Mouse (Mus musculus): ENCODE measurements around the gene Gjc1. TPM values are rescaled to one million over a fixed set of nuclear protein-coding genes. Genes with fewer than 3 reads are reported as not detected.

Gjc1 gene
- 10 to 100 TPM; 39.6 to 40.2 TPM for total RNA-seq (2021)
- long read RNA-seq, experiment 1, transcript Gjc1-201 (3 exons, 1,903 nt), result major isoform, 17 of 29 reads
- long read RNA-seq, experiment 1, partial matches to known transcripts, result 0 of 29 reads
- long read RNA-seq, experiment 1, other reads (novel, unspliced or antisense), result 10 of 29 reads
- long read RNA-seq, experiment 2, transcript Gjc1-201 (3 exons, 1,903 nt), result major isoform, 36 of 57 reads
- long read RNA-seq, experiment 2, partial matches to known transcripts, result 0 of 57 reads
- long read RNA-seq, experiment 2, other reads (novel, unspliced or antisense), result 18 of 57 reads

- DNase-seq (ENCODE audit: low spot score in 2 of 2), result peak; percentile 41 to 48
Measured at GRCm38 (mm10) chr11:102819021-102819782, at the start of gene Gjc1. Gene Gjc1 (minus strand): TSS chr11:102819700.

GRCm38 (mm10) chr11:102864272-102864671, 44.8 kb upstream of the Gjc1 start:
- no peak for DNase-seq (ENCODE audit: low spot score in 2 of 2)

DNA sequence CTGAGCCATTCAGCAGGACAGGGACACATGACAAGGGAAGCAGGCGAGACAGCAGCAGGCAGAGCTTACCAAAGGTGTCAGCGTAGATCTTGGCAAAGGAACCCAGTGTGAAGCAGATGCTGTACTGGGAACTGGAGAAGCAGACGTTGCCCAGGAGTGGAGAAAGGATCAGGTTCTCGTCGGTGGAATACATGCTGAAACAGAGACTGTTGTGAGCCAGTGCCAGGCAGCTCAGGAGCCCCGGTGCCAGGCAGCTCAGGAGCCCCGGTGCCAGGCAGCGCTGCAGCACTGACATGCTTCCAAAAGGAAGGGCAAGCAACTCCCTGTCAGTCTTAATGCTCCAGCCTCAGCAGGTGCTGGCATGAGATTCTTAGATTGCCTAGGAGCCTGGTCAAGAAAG, 40.4 kb upstream of the Gjc1 start:
- no peak for DNase-seq (ENCODE audit: low spot score in 2 of 2)

DNA sequence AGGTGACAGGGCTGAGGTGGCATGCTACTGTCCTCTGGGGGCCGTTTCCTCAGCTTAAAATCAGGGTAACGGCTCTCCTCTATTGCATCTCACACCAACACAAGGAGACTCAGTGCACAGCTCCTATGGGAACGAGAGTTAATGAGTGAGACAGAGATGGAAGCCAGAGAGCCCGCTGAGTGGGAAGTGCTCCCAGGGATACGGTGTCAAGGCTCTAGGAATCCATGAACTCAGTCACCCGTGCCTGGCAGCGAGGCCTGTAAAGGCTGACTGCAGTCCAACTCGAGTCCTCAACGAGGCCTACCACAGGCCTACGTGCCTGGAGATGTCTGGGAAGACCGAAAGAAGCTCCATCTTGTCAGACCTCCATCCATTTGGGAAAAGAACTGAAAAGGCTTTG, 39.5 kb upstream of the Gjc1 start:
- DNase-seq (ENCODE audit: low spot score in 2 of 2), result no peak

DNA sequence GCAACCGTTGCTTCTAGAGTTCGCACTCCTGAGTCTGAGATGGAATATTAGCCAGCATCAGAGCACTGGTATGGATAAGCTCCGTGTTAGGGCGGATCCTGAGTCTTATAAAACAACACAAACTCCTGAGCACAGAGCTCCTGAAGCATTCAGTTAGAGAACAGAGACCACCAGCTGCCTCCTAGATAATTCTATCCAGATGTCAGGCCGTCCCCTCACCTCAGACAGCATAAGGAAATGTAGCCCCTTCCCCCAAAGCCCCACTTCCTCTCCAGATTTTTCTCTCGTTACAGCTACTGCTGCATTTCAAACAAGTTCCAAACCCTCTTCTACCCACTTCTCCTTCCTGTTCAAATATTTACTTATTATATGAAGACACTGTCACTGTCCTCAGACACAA, 36.4 kb upstream of the Gjc1 start:
- no peak for DNase-seq (ENCODE audit: low spot score in 2 of 2)

- no peak for DNase-seq (ENCODE audit: low spot score in 2 of 2)
Measured at GRCm38 (mm10) chr11:102853760-102854159, 34.3 kb upstream of the Gjc1 start.

- peak; percentile 30 to 67 for DNase-seq (ENCODE audit: low spot score in 2 of 2)
Measured at GRCm38 (mm10) chr11:102851883-102852282, 32.4 kb upstream of the Gjc1 start.

DNA sequence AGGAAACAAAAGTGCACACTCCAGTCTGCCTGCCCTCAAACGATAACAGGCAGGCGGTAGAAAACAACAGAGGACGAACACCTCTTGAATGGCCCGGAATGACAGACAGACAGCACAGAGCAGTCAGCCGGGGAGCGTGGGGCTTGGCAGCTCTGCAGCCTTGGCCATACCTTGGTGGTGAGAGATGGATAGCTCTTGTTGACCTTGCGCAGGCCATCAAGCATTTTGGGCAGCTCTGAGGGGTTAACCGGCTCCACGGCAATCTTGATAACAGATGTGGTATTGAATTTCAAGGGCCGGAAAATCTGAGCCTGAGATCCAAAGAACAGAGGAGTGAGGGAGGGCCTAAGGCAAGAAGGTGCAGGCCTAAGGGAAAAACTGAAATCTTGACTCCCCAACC, 26.4 kb upstream of the Gjc1 start:
- no peak for DNase-seq (ENCODE audit: low spot score in 2 of 2)

- no peak for DNase-seq (ENCODE audit: low spot score in 2 of 2)
Measured at GRCm38 (mm10) chr11:102838616-102839150, 19.2 kb upstream of the Gjc1 start.

- no peak for DNase-seq (ENCODE audit: low spot score in 2 of 2)
Measured at GRCm38 (mm10) chr11:102838126-102838525, 18.6 kb upstream of the Gjc1 start.

GRCm38 (mm10) chr11:102837385-102837784, 17.9 kb upstream of the Gjc1 start:
- no peak for DNase-seq (ENCODE audit: low spot score in 2 of 2)

GRCm38 (mm10) chr11:102836146-102836545, 16.6 kb upstream of the Gjc1 start:
- no peak for DNase-seq (ENCODE audit: low spot score in 2 of 2)

DNA sequence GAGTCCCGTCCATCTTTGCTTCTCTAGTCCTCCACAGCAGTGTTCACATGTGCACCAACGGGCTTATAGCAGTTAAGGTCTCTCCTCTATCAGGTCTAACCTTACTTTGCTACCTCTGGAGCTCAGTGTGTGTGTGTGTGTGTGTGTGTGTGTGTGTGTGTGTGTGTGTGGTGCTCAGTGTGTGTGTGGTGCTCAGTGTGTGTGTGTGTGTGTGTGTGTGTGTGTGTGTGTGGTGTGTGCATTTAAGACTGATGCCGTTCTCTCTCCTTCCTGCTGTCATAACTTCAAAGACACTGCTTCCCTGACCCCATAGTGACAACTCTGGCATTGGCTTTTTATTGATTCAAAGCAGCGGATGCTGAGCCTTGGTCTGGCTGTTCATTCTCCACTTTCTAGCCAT, 16.0 kb upstream of the Gjc1 start, which contains the start of gene Higd1b:
Higd1b (plus strand) TSS at position 301 of the 400 bp plus-strand sequence.
- DNase-seq (ENCODE audit: low spot score in 2 of 2), result no peak

DNA sequence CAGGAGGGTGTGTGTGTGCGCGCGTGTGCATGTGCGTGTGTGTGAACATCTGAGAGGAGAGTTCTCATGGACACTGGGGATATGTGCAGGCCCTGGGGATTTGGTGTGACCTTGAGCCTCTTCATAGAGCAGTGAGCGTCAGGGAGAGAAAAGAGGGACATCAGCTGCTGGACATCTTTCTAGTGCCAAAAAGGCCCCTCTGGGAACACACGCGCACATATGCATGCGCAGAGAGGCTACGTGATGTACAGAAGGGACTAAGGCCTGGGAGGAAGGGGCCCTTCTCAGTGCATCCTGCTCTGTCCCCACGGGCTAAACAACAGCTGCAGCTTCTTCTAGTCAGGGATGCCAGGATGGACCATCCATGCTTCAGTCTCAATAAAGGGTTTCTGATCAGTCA, 14.7 kb upstream of the Gjc1 start:
- DNase-seq (ENCODE audit: low spot score in 2 of 2), result no peak

GRCm38 (mm10) chr11:102832700-102833297, 13.3 kb upstream of the Gjc1 start:
- DNase-seq (ENCODE audit: low spot score in 2 of 2), result no peak

DNA sequence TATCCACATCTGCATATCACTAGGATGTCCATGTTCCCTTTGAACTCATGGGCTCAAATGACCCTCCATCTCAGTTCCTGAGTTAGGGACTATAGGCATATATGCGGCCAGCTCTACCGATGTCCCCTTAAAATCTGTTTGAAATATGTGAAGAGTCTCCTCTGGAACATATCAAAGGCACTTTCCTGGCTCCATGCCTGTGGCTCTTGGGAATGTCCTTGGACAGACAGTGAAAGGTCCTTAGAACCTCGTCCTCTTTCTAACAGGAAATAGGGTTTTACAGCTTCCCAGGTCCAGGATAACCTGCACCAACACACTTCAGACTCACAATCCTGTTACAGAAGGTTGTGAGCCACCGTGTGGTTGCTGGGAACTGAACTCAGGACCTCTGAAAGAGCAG, 10.8 kb upstream of the Gjc1 start:
- DNase-seq (ENCODE audit: low spot score in 2 of 2), result no peak

DNA sequence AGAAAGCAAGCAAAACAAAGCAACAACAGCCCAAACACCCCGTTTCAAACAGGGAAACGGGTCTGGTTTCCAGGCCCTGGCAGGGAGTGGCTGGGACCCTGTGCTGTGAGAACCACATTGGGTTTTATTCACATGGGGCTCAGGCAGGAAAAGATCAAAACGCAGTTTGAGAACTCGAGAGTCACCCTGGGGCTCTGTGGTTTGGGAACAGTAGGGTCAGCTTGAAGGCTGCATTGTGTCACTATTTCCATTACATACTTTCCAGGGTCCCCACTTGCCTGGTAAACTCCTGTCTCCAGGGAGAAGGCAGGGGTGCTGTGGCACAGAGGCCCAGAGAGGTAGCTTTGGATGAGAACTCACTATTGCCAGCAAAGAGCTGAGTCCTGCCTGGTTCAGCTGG, 7.6 kb upstream of the Gjc1 start:
- DNase-seq (ENCODE audit: low spot score in 2 of 2), result no peak

GRCm38 (mm10) chr11:102826476-102826875, 7.0 kb upstream of the Gjc1 start:
- DNase-seq (ENCODE audit: low spot score in 2 of 2), result no peak

GRCm38 (mm10) chr11:102821231-102821630, 1.7 kb upstream of the Gjc1 start:
- DNase-seq (ENCODE audit: low spot score in 2 of 2), result no peak

DNA sequence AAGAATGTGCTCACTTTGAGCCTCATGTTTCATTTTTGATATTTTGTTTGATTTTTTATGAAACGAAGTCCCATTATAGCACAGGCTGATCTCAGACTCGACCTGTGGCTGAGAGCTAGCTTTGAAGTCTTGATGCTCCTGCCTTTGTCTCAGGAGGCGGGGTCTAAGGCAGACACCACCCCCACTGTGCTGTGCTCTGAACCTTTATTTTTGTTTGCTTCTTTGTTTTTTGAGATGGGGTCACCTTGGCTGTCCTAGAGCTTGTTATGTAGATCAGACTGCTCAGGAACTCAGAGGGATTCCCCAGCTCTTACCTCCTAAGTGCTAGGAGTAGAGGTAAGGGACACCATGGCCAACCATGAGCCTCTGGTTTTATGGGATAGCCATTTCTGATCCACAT, 932 bp upstream of the Gjc1 start:
- DNase-seq (ENCODE audit: low spot score in 2 of 2), result no peak

DNA sequence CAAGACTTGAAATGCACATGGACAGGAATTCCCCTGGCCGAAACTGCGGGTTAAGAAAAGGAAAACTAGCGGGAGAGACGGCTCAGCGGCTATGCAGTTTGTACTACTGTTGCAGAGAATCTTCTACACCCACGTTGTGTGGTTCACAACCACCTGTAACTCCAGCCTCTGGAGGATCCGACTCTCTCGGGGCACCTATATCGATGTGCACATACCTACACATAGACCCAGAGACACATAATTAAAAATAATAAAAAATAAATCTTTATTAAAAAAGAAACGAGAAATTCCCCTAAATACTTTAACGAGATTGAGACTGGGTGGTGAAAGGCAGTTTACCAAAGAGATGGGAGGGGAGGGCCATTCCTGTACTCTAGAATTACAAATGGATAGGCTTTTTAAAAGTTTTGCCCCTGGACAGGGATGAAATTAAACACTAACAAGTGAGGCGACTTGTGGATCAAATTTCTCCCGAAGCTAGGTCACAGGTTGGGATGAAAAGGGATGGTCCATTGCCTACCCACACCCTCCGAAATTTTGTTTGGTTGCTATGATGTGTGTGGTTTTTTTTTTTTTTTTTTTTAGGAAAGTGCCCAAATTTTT, 384 bp upstream of the Gjc1 start:
- no peak for DNase-seq (ENCODE audit: low spot score in 2 of 2)
